ENCODE assay signal across 12 mouse cellular contexts in genomic region chr2:135541058-135541457, GRCm38 (mm10).
DNase-seq lines count a peak whose midpoint lies in the region; ATAC-seq and TF ChIP-seq lines count a peak whose summit lies in the region.
"Had no signal": no experiment of that assay in that cellular context is flagged by ENCODE, and none has a peak within 500 bp of the region (broad histone marks: within the 10 kb centered on the region; RNA-seq: fewer than 3 reads in every experiment).

No protein-coding gene starts in this region.

- H3K4me3 ChIP-seq in limb, embryonic 11.5 days (ENCODE audit: low read depth, low read length), result no peak overlapping the region
- no peak overlapping the region for H3K4me3 ChIP-seq in limb, embryonic 10.5 days
- H3K4me3 ChIP-seq in forebrain, embryonic 16.5 days (replicated peaks; ENCODE audit: low read length), result no peak overlapping the region
- no peak overlapping the region for H3K4me3 ChIP-seq in lung, adult 2 months (replicated peaks; ENCODE audit: extremely low read depth, low read depth, low read length)
- no peak overlapping the region for H3K4me3 ChIP-seq in gastrocnemius, adult 2 months
- H3K4me3 ChIP-seq: heart, embryonic 10.5 days had no signal

- no peak overlapping the region for H3K9ac ChIP-seq in limb, embryonic 11.5 days (ENCODE audit: low read length)
- no peak overlapping the region for H3K9ac ChIP-seq in forebrain, embryonic 16.5 days (replicated peaks; ENCODE audit: low read depth, low read length)
- H3K9ac ChIP-seq: liver, postnatal 0 days had no signal

- 75% methylated on average over 2 of the region's 2 CpGs for WGBS in limb, embryonic 11.5 days
- WGBS in limb, embryonic 10.5 days, result 91% methylated on average over 2 of the region's 2 CpGs
- 12% methylated on average over 2 of the region's 2 CpGs for WGBS in forebrain, embryonic 16.5 days
- 79% methylated on average over 2 of the region's 2 CpGs for WGBS in lung, adult 2 months

- no peak for TF ChIP-seq CTCF in lung, adult 2 months (IDR thresholded peaks at IDR 0.05; ENCODE audit: insufficient read depth, low read length)
- TF ChIP-seq CTCF in gastrocnemius, adult 2 months (IDR thresholded peaks at IDR 0.05), result no peak

- H3K27ac ChIP-seq in limb, embryonic 11.5 days (replicated peaks; ENCODE audit: low read depth, low read length), result no peak overlapping the region
- no peak overlapping the region for H3K27ac ChIP-seq in limb, embryonic 10.5 days
- H3K27ac ChIP-seq in forebrain, embryonic 16.5 days (ENCODE audit: low read length), result no peak overlapping the region
- H3K27ac ChIP-seq in gastrocnemius, adult 2 months, result no peak overlapping the region
- H3K27ac ChIP-seq: heart, embryonic 10.5 days had no signal

- ATAC-seq in limb, embryonic 11.5 days (ENCODE audit: insufficient number of reproducible peaks, low FRiP score, low TSS enrichment, low read depth), result peak; percentile 35; the same call in 1 of the 2 replicates
- ATAC-seq in forebrain, embryonic 16.5 days, result peak; percentile 99
- ATAC-seq in erythroid progenitor cell, adult 5-6 weeks (replicated peaks; ENCODE audit: low FRiP score, poor library complexity, severe bottlenecking), result no peak
- ATAC-seq: CD4-positive, CD25-positive, alpha-beta regulatory T cell, adult 4 months; liver, postnatal 0 days had no signal

- H3K27me3 ChIP-seq in limb, embryonic 11.5 days (ENCODE audit: control insufficient read depth, insufficient read depth, low read length), result no peaks in the 10 kb centered on the region
- no peaks in the 10 kb centered on the region for H3K27me3 ChIP-seq in limb, embryonic 10.5 days (ENCODE audit: low read depth, poor library complexity, severe bottlenecking)
- no peaks in the 10 kb centered on the region for H3K27me3 ChIP-seq in forebrain, embryonic 16.5 days (replicated peaks; ENCODE audit: control insufficient read depth, insufficient read depth, low read length)

- no peaks in the 10 kb centered on the region for H3K4me1 ChIP-seq in limb, embryonic 11.5 days (ENCODE audit: control insufficient read depth, insufficient read depth, low read length)
- H3K4me1 ChIP-seq in limb, embryonic 10.5 days, result peaks cover 7% of the 10 kb centered on the region
- peaks cover 15% of the 10 kb centered on the region for H3K4me1 ChIP-seq in forebrain, embryonic 16.5 days (replicated peaks; ENCODE audit: control insufficient read depth, insufficient read depth, low read length)
- H3K4me1 ChIP-seq in lung, adult 2 months (ENCODE audit: control insufficient read depth, insufficient read depth, low read length), result peaks cover 10% of the 10 kb centered on the region

- H3K36me3 ChIP-seq in limb, embryonic 11.5 days (ENCODE audit: control insufficient read depth, insufficient read depth, low read length), result no peaks in the 10 kb centered on the region
- H3K36me3 ChIP-seq in limb, embryonic 10.5 days, result no peaks in the 10 kb centered on the region
- no peaks in the 10 kb centered on the region for H3K36me3 ChIP-seq in forebrain, embryonic 16.5 days (ENCODE audit: control insufficient read depth, insufficient read depth)
- H3K36me3 ChIP-seq: heart, embryonic 10.5 days had no signal

- H3K4me2 ChIP-seq in limb, embryonic 11.5 days (ENCODE audit: low read depth, severe bottlenecking), result no peak overlapping the region
- H3K4me2 ChIP-seq in forebrain, embryonic 16.5 days (ENCODE audit: low read length), result no peak overlapping the region

- DNase-seq in limb, embryonic 11.5 days (ENCODE audit: low spot score), result no peak
- no peak for DNase-seq in limb, embryonic 10.5 days (ENCODE audit: low spot score)
- DNase-seq in left cerebral cortex, postnatal 10 days (ENCODE audit: extremely low spot score in 1 of 2, low spot score in 2 of 2), result peak; percentile 27 to 38
- DNase-seq in telencephalon, adult 2 months (ENCODE audit: low read depth, low spot score), result peak; percentile 41
- DNase-seq in lung, adult 2 months, result no peak
- DNase-seq in gastrocnemius, adult 2 months, result no peak
- DNase-seq: kidney, postnatal 10 days; liver, postnatal 0 days had no signal

- no peak for TF ChIP-seq POLR2A in lung, adult 2 months (IDR thresholded peaks at IDR 0.05; ENCODE audit: borderline replicate concordance, extremely low read depth, low read depth, low read length)

- no peaks in the 10 kb centered on the region for H3K9me3 ChIP-seq in limb, embryonic 11.5 days (ENCODE audit: control insufficient read depth, low read length)
- H3K9me3 ChIP-seq in limb, embryonic 10.5 days (replicated peaks), result no peaks in the 10 kb centered on the region
- H3K9me3 ChIP-seq in forebrain, embryonic 16.5 days (ENCODE audit: control insufficient read depth, low read length), result no peaks in the 10 kb centered on the region
- H3K9me3 ChIP-seq: heart, embryonic 10.5 days had no signal

- intact Hi-C loops in left cerebral cortex, postnatal 10 days (cut with DNase I), result no loop called here
- intact Hi-C loops in gastrocnemius, adult 2 months (cut with DNase I), result no loop called here

Comparison
In these comparisons a context has a peak if more than half of its experiments do, and no peak if none do; other contexts are left out.
1. DNase-seq: peak in left cerebral cortex, postnatal 10 days (2 of 2) and telencephalon, adult 2 months (single experiment); none in limb, embryonic 11.5 days (single experiment), limb, embryonic 10.5 days (single experiment), lung, adult 2 months (single experiment) and gastrocnemius, adult 2 months (single experiment).